Mouse (Mus musculus) liver, postnatal 0 days (tissue): ENCODE data around the gene Fam217b.

Experiments used
- CTCF ChIP-seq: sonication (generic); IDR thresholded peaks from 2 replicates; pipeline ENCODE4 v1.5.1; 2016; ENCODE audit warnings: antibody characterized with exemption, low read depth
- EP300 ChIP-seq: IDR thresholded peaks from 2 replicates; pipeline ENCODE4 v1.6.1; 2016; ENCODE audit warnings: antibody characterized with exemption, low read depth, mild to moderate bottlenecking

GRCm38 (mm10) chr2:178416427-178416826 lies 2.1 kb downstream of the Fam217b start:
- peak; percentile 53; the same call in 1 of the 2 replicates for TF ChIP-seq EP300
- TF ChIP-seq CTCF, result no peak
